Mouse (Mus musculus) embryonic facial prominence, embryonic 12.5 days (tissue): ENCODE measurements around the gene BC034090. TPM values are rescaled to one million over a fixed set of nuclear protein-coding genes. Genes with fewer than 3 reads are reported as not detected.

Experiments
- ATAC-seq: fragments of 200-750 bp; cut with Nextera tagmentation; 2 replicates; pipeline ENCODE4 v1.8.0; 2017; ENCODE audit not compliant: insufficient number of reproducible peaks, insufficient read depth, low FRiP score, low TSS enrichment
- H3K27ac ChIP-seq: fragments of 300-500 bp; sonication (generic); 2 replicates; pipeline ENCODE4 v1.5.1; 2016; ENCODE audit warnings: mild to moderate bottlenecking
- H3K27me3 ChIP-seq: fragments of 300-500 bp; sonication (generic); 2 replicates; pipeline ENCODE4 v1.6.1; 2016; ENCODE audit warnings: mild to moderate bottlenecking, moderate library complexity
- H3K36me3 ChIP-seq: fragments of 300-500 bp; sonication (generic); 2 replicates; pipeline ENCODE4 v1.6.1; 2016; ENCODE audit warnings: mild to moderate bottlenecking
- H3K4me1 ChIP-seq: fragments of 300-500 bp; sonication (generic); 2 replicates; pipeline ENCODE4 v1.6.1; 2016
- H3K4me2 ChIP-seq: fragments of 300-500 bp; sonication (generic); replicated peaks from 2 replicates; pipeline ENCODE4 v1.6.1; 2016; ENCODE audit warnings: mild to moderate bottlenecking, moderate library complexity
- H3K4me3 ChIP-seq: fragments of 300-500 bp; sonication (generic); 2 replicates; pipeline ENCODE4 v1.5.1; 2016; ENCODE audit warnings: mild to moderate bottlenecking
- H3K9ac ChIP-seq: fragments of 300-500 bp; sonication (generic); 2 replicates; pipeline ENCODE4 v1.6.1; 2016; ENCODE audit warnings: mild to moderate bottlenecking, moderate library complexity
- H3K9me3 ChIP-seq: fragments of 300-500 bp; sonication (generic); 2 replicates; pipeline ENCODE4 v1.6.1; 2016; ENCODE audit warnings: mild to moderate bottlenecking, moderate library complexity
- WGBS: fragments of 180-500 bp; shearing (Covaris S2); methylation state at CpG from one replicate; pipeline ENCODE4 v1.1.7; 2016; 5-methylcytosine and 5-hydroxymethylcytosine counted together
- polyA plus RNA-seq: library from polyadenylated mRNA; unstranded; fragments of >200 nt; fragmentation: Nextera tagmentation; extraction: Ambion mirVana; gene quantifications from 2 replicates; pipeline ENCODE4 v1.2.1, GENCODE M21; 2016

BC034090 gene
- polyA plus RNA-seq, 1 experiment from 2014 or later, result 6.9 TPM

- peak; percentile 38; the same call in 1 of the 2 replicates for ATAC-seq
- Histone ChIP-seq H3K4me2 (no peak overlapping the region), H3K9me3 (no peaks in the 10 kb centered on the region), H3K4me1 (peaks cover 60% of the 10 kb centered on the region), H3K4me3 (no peak overlapping the region), H3K27ac (peak overlapping the region; percentile 87), H3K36me3 (peaks cover 3% of the 10 kb centered on the region; the same call in 1 of the 2 replicates), H3K9ac (no peak overlapping the region), H3K27me3 (no peaks in the 10 kb centered on the region)
- 13% methylated on average over 14 of the region's 14 CpGs for WGBS
Observed at GRCm38 (mm10) chr1:155229464-155230411, 14.5 kb downstream of the BC034090 start.

- peaks cover 9% of the 10 kb centered on the region; the same call in 1 of the 2 replicates for H3K36me3 ChIP-seq
- H3K9ac ChIP-seq, result no peak overlapping the region
- no peak overlapping the region for H3K4me3 ChIP-seq
- ATAC-seq, result peak; percentile 73
- no peaks in the 10 kb centered on the region for H3K9me3 ChIP-seq
- H3K4me2 ChIP-seq, result peak overlapping the region; percentile 24; the same call in 1 of the 2 replicates
- 32% methylated on average over 16 of the region's 16 CpGs for WGBS
- no peaks in the 10 kb centered on the region for H3K27me3 ChIP-seq
- H3K27ac ChIP-seq, result no peak overlapping the region
- H3K4me1 ChIP-seq, result peaks cover 37% of the 10 kb centered on the region
Observed at GRCm38 (mm10) chr1:155223849-155224554, 20.2 kb downstream of the BC034090 start.

GRCm38 (mm10) chr1:155223036-155223435 lies 21.2 kb downstream of the BC034090 start:
- no peaks in the 10 kb centered on the region for H3K27me3 ChIP-seq
- H3K4me3 ChIP-seq, result no peak overlapping the region
- 85% methylated on average over 6 of the region's 6 CpGs for WGBS
- no peak overlapping the region for H3K9ac ChIP-seq
- H3K9me3 ChIP-seq, result no peaks in the 10 kb centered on the region
- peaks cover 31% of the 10 kb centered on the region for H3K4me1 ChIP-seq
- no peak overlapping the region for H3K27ac ChIP-seq
- ATAC-seq, result no peak
- H3K4me2 ChIP-seq, result no peak overlapping the region
- peaks cover 9% of the 10 kb centered on the region; the same call in 1 of the 2 replicates for H3K36me3 ChIP-seq

- Histone ChIP-seq H3K36me3 (peaks cover 9% of the 10 kb centered on the region; the same call in 1 of the 2 replicates), H3K4me2 (no peak overlapping the region), H3K27ac (peak overlapping the region; percentile 69), H3K4me1 (peaks cover 29% of the 10 kb centered on the region), H3K4me3 (no peak overlapping the region), H3K9ac (0 out of 2 replicates have a peak overlapping the region, but pooled peaks have one; percentile 12), H3K9me3 (no peaks in the 10 kb centered on the region), H3K27me3 (no peaks in the 10 kb centered on the region)
- ATAC-seq, result no peak
- WGBS, result 58% methylated on average over 11 of the region's 11 CpGs
Observed at GRCm38 (mm10) chr1:155222101-155222669, 22.1 kb downstream of the BC034090 start.

GRCm38 (mm10) chr1:155218924-155219323 lies 25.3 kb downstream of the BC034090 start:
- H3K4me3 ChIP-seq, result no peak overlapping the region
- H3K27me3 ChIP-seq, result no peaks in the 10 kb centered on the region
- H3K4me1 ChIP-seq, result peaks cover 45% of the 10 kb centered on the region
- H3K4me2 ChIP-seq, result no peak overlapping the region
- no peak overlapping the region for H3K27ac ChIP-seq
- 0 out of 2 replicates have a peak, but pooled peaks cover 6% of the 10 kb centered on the region for H3K36me3 ChIP-seq
- no peaks in the 10 kb centered on the region for H3K9me3 ChIP-seq
- no peak overlapping the region for H3K9ac ChIP-seq
- WGBS, result 79% methylated on average over 5 of the region's 5 CpGs
- no peak for ATAC-seq

GRCm38 (mm10) chr1:155217865-155218541 lies 26.2 kb downstream of the BC034090 start:
- no peak for ATAC-seq
- Histone ChIP-seq H3K4me3 (no peak overlapping the region), H3K9ac (no peak overlapping the region), H3K9me3 (no peaks in the 10 kb centered on the region), H3K27ac (no peak overlapping the region), H3K36me3 (0 out of 2 replicates have a peak, but pooled peaks cover 2% of the 10 kb centered on the region), H3K4me2 (no peak overlapping the region), H3K27me3 (no peaks in the 10 kb centered on the region), H3K4me1 (peaks cover 51% of the 10 kb centered on the region)
- 54% methylated on average over 9 of the region's 9 CpGs for WGBS

- Histone ChIP-seq H3K4me3 (no peak overlapping the region), H3K4me1 (peaks cover 55% of the 10 kb centered on the region), H3K4me2 (no peak overlapping the region), H3K36me3 (no peaks in the 10 kb centered on the region), H3K9ac (no peak overlapping the region), H3K9me3 (no peaks in the 10 kb centered on the region), H3K27ac (peak overlapping the region; percentile 75), H3K27me3 (no peaks in the 10 kb centered on the region)
- ATAC-seq, result no peak
- 54% methylated on average over 6 of the region's 6 CpGs for WGBS
Observed at GRCm38 (mm10) chr1:155216844-155217243, 27.4 kb downstream of the BC034090 start.

GRCm38 (mm10) chr1:155216313-155216712 lies 27.9 kb downstream of the BC034090 start:
- ATAC-seq, result no peak
- WGBS, result 56% methylated on average over 11 of the region's 11 CpGs
- no peaks in the 10 kb centered on the region for H3K36me3 ChIP-seq
- no peaks in the 10 kb centered on the region for H3K27me3 ChIP-seq
- no peaks in the 10 kb centered on the region for H3K9me3 ChIP-seq
- no peak overlapping the region for H3K9ac ChIP-seq
- peak overlapping the region; percentile 75 for H3K27ac ChIP-seq
- H3K4me1 ChIP-seq, result peaks cover 55% of the 10 kb centered on the region
- H3K4me3 ChIP-seq, result no peak overlapping the region
- no peak overlapping the region for H3K4me2 ChIP-seq

GRCm38 (mm10) chr1:155215066-155215764 lies 29.0 kb downstream of the BC034090 start:
- Histone ChIP-seq H3K9me3 (no peaks in the 10 kb centered on the region), H3K27me3 (no peaks in the 10 kb centered on the region), H3K9ac (no peak overlapping the region), H3K4me1 (peaks cover 64% of the 10 kb centered on the region), H3K36me3 (no peaks in the 10 kb centered on the region), H3K4me3 (no peak overlapping the region), H3K4me2 (no peak overlapping the region), H3K27ac (0 out of 2 replicates have a peak overlapping the region, but pooled peaks have one; percentile 30)
- ATAC-seq, result peak; percentile 9; the same call in 1 of the 2 replicates
- WGBS, result 36% methylated on average over 9 of the region's 9 CpGs

- WGBS, result 86% methylated on average over 7 of the region's 7 CpGs
- Histone ChIP-seq H3K9me3 (no peaks in the 10 kb centered on the region), H3K4me3 (no peak overlapping the region), H3K9ac (no peak overlapping the region), H3K27me3 (no peaks in the 10 kb centered on the region), H3K4me2 (no peak overlapping the region), H3K27ac (peak overlapping the region; percentile 38; the same call in 1 of the 2 replicates), H3K36me3 (no peaks in the 10 kb centered on the region), H3K4me1 (peaks cover 69% of the 10 kb centered on the region)
- ATAC-seq, result no peak
Observed at GRCm38 (mm10) chr1:155213912-155214311, 30.3 kb downstream of the BC034090 start.
